Mouse (Mus musculus) MEL (cell line): Measurements from ENCODE around the gene Tmod1.

Source experiments
- CTCF ChIP-seq, 3 experiments: IDR thresholded peaks in 2 of 3; conservative IDR thresholded peaks in 1 of 3; 2 replicates each; pipeline ENCODE4 v1.5.1; 2011 to 2012; ENCODE audit warnings: low read length in 3 of 3, low read depth in 2 of 3, mild to moderate bottlenecking in 2 of 3, improper control_type of control experiment in 1 of 3, inconsistent platforms in 1 of 3, mixed read lengths in 1 of 3, moderate library complexity in 1 of 3; ENCODE audit not compliant: control insufficient read depth in 1 of 3, insufficient read depth in 1 of 3, poor library complexity in 1 of 3, severe bottlenecking in 1 of 3
- ETS1 ChIP-seq: IDR thresholded peaks from 2 replicates; pipeline ENCODE4 v1.6.1; 2012; ENCODE audit warnings: low read depth, mild to moderate bottlenecking, inconsistent platforms, low read length, improper control_type of control experiment, moderate library complexity
- MAFK ChIP-seq: IDR thresholded peaks from 2 replicates; pipeline ENCODE4 v1.6.1; 2011; ENCODE audit warnings: low read depth, mild to moderate bottlenecking, low read length, improper control_type of control experiment, borderline replicate concordance
- MAX ChIP-seq: IDR thresholded peaks from 2 replicates; pipeline ENCODE4 v1.6.1; 2011; ENCODE audit warnings: low read length, improper control_type of control experiment

- TF ChIP-seq MAFK (no peak), CTCF (IDR thresholded peaks at IDR 0.05 in 2 of 3, conservative IDR thresholded peaks at IDR 0.05 in 1 of 3; ENCODE audit: control insufficient read depth in 1 of 3, insufficient read depth in 1 of 3, low read depth in 2 of 3, low read length in 3 of 3, poor library complexity in 1 of 3, severe bottlenecking in 1 of 3) (no peak), ETS1 (no peak), MAX (no peak)
Measured at GRCm38 (mm10) chr4:46061259-46061962, 22.7 kb downstream of the Tmod1 start.
